Mouse (Mus musculus) liver, embryonic 14.5 days (tissue): ENCODE measurements at regions not wholly inside any gene's neighbourhood (a gene's known extent, or its start where the extent isn't known, plus 50 kb on each side); places are given as distances from the start of the nearest gene placed in this dataset.

Experiments used
- CTCF ChIP-seq: IDR thresholded peaks from 2 replicates; pipeline ENCODE4 v1.5.1; 2016; ENCODE audit warnings: antibody characterized with exemption, low read depth, control low read depth
- EP300 ChIP-seq: IDR thresholded peaks from 2 replicates; pipeline ENCODE4 v1.6.1; 2016; ENCODE audit warnings: antibody characterized with exemption, low read depth

GRCm38 (mm10) chr7:66580687-66581151 lies 108.7 kb downstream of the Asb7 start:
- no peak for TF ChIP-seq CTCF
- TF ChIP-seq EP300, result no peak
